Mouse (Mus musculus) lung, postnatal 0 days (tissue): Measurements from ENCODE around the gene Tnfrsf12a.

Experiments used
- CTCF ChIP-seq: IDR thresholded peaks from 2 replicates; pipeline ENCODE4 v1.5.1; 2016; ENCODE audit warnings: antibody characterized with exemption, mild to moderate bottlenecking
- EP300 ChIP-seq: IDR thresholded peaks from 2 replicates; pipeline ENCODE4 v1.6.1; 2016; ENCODE audit warnings: antibody characterized with exemption, mild to moderate bottlenecking, control low read depth

DNA sequence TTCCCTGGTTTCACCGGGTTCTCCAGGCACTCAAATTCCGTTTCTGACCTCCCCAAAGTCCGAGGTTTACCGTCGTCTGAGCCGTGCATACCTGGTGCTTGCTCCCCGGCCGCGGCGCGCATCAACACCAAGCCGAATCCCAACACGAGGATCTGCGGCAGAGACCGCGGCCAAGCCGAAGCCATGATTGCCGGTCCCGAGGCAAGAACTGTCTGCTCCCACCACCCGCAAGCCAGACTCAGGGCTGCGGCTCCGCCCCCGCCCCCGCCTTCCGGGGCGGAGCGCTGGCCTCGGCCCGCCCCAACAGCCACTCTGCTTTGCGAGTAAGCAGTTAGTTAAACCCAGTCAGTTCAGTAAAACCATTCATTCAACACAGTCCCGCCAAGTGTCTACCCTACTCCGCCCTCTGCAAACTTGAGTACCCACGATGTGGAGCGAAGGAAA lies at the start of gene Tnfrsf12a:
- TF ChIP-seq EP300, result no peak
- TF ChIP-seq CTCF, result no peak
